ENCODE assay signal across 8 mouse cellular contexts in the genomic region with DNA sequence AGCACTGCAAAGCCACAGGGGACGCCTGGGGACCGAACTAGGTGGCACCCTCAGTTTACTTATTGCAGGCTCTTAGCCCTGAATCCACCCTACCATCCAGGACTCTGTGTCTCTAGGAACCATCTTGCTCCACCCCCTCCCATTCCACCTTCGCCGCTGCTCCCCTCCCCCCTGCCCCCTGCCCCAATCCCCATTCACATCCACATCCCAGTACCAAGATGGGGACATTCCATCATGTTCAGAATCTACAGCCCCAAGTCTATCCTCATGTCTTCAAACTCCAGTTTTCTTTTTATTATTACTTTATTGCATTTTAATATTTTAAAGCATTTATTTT. TPM values are rescaled to one million over a fixed set of nuclear protein-coding genes. Genes with fewer than 3 reads are reported as not detected.
A peak's percentile ranks its signal among the peaks of the same experiment; 100 is the strongest.
DNase-seq lines count a peak whose midpoint lies in the region; ATAC-seq and TF ChIP-seq lines count a peak whose summit lies in the region.

No protein-coding gene starts in this region.

- peak overlapping the region; percentile 59 for H3K9ac ChIP-seq in forebrain, embryonic 12.5 days
- H3K9ac ChIP-seq in limb, embryonic 12.5 days (replicated peaks) = peak overlapping the region; percentile 58
- peak overlapping the region; percentile 48; the same call in 1 of the 2 replicates for H3K9ac ChIP-seq in neural tube, embryonic 15.5 days (replicated peaks)

- peaks cover 11% of the 10 kb centered on the region for H3K4me1 ChIP-seq in forebrain, embryonic 12.5 days
- H3K4me1 ChIP-seq in limb, embryonic 12.5 days (replicated peaks) = peaks cover 9% of the 10 kb centered on the region; the same call in 1 of the 2 replicates
- H3K4me1 ChIP-seq in neural tube, embryonic 15.5 days = peaks cover 12% of the 10 kb centered on the region

- no peak for DNase-seq in layer of hippocampus, adult 2 months (ENCODE audit: low spot score in 2 of 2)
- no peak for DNase-seq in layer of hippocampus, adult 18-20 months (ENCODE audit: low spot score in 2 of 2)
- DNase-seq in adrenal gland, postnatal 10 days = no peak
- DNase-seq in adrenal gland, adult 18-20 months (ENCODE audit: low spot score in 2 of 2) = no peak
- no peak for DNase-seq in left cerebral cortex, postnatal 36 days (ENCODE audit: low spot score in 2 of 2)

- no peak for TF ChIP-seq CTCF in layer of hippocampus, adult 2 months (conservative IDR thresholded peaks at IDR 0.05)

- 4% methylated on average over 4 of the region's 4 CpGs for WGBS in forebrain, embryonic 12.5 days
- 8% methylated on average over 4 of the region's 4 CpGs for WGBS in limb, embryonic 12.5 days
- WGBS in neural tube, embryonic 15.5 days = 8% methylated on average over 4 of the region's 4 CpGs

- H3K36me3 ChIP-seq in forebrain, embryonic 12.5 days (replicated peaks) = no peaks in the 10 kb centered on the region
- no peaks in the 10 kb centered on the region for H3K36me3 ChIP-seq in limb, embryonic 12.5 days
- no peaks in the 10 kb centered on the region for H3K36me3 ChIP-seq in neural tube, embryonic 15.5 days

- H3K27ac ChIP-seq in layer of hippocampus, adult 2 months = peak overlapping the region; percentile 99
- H3K27ac ChIP-seq in forebrain, embryonic 12.5 days = peak overlapping the region; percentile 27; the same call in 1 of the 2 replicates
- H3K27ac ChIP-seq in limb, embryonic 12.5 days = no peak overlapping the region
- peak overlapping the region; percentile 29 for H3K27ac ChIP-seq in neural tube, embryonic 15.5 days (replicated peaks)

- H3K27me3 ChIP-seq in forebrain, embryonic 12.5 days = peaks cover 17% of the 10 kb centered on the region; the same call in 1 of the 2 replicates
- H3K27me3 ChIP-seq in limb, embryonic 12.5 days = peaks cover 37% of the 10 kb centered on the region
- H3K27me3 ChIP-seq in neural tube, embryonic 15.5 days (replicated peaks) = peaks cover 3% of the 10 kb centered on the region; the same call in 1 of the 2 replicates

- peak overlapping the region; percentile 76 for H3K4me2 ChIP-seq in forebrain, embryonic 12.5 days
- peak overlapping the region; percentile 84 for H3K4me2 ChIP-seq in limb, embryonic 12.5 days
- H3K4me2 ChIP-seq in neural tube, embryonic 15.5 days = peak overlapping the region; percentile 86

- ATAC-seq in forebrain, embryonic 12.5 days (ENCODE audit: low FRiP score) = no peak; the same call in 1 of the 2 replicates
- ATAC-seq in limb, embryonic 12.5 days (ENCODE audit: insufficient number of reproducible peaks, insufficient read depth, low FRiP score, low TSS enrichment, low read depth) = no peak; the same call in 1 of the 2 replicates
- no peak; the same call in 1 of the 2 replicates for ATAC-seq in neural tube, embryonic 15.5 days (ENCODE audit: low FRiP score)

- H3K9me3 ChIP-seq in forebrain, embryonic 12.5 days = no peaks in the 10 kb centered on the region
- no peaks in the 10 kb centered on the region for H3K9me3 ChIP-seq in limb, embryonic 12.5 days
- no peaks in the 10 kb centered on the region for H3K9me3 ChIP-seq in neural tube, embryonic 15.5 days (replicated peaks)

- H3K4me3 ChIP-seq in layer of hippocampus, adult 2 months = peak overlapping the region; percentile 93
- peak overlapping the region; percentile 42 for H3K4me3 ChIP-seq in forebrain, embryonic 12.5 days (replicated peaks)
- peak overlapping the region; percentile 45 for H3K4me3 ChIP-seq in limb, embryonic 12.5 days (replicated peaks)
- H3K4me3 ChIP-seq in neural tube, embryonic 15.5 days (replicated peaks) = peak overlapping the region; percentile 42

- intact Hi-C loops in left cerebral cortex, postnatal 36 days (cut with DNase I) = no loop called here

RNA-seq across cellular contexts. Expression of gene Mmd2, which starts 0.4 kb away (rescaled TPM):
- total RNA-seq in layer of hippocampus, adult 2 months (2021) = 100 to 1,000 TPM; 155 to 167 TPM
- total RNA-seq in layer of hippocampus, adult 18-20 months (2021) = 100 to 1,000 TPM; 160 to 165 TPM
- 17.7 and 20.0 TPM in 2 replicates for polyA plus RNA-seq in forebrain, embryonic 12.5 days (2016; fragmentation: Nextera tagmentation; extraction: Ambion mirVana)
- polyA plus RNA-seq in limb, embryonic 12.5 days (2016; fragmentation: Nextera tagmentation; extraction: Ambion mirVana) = 1.2 and 1.3 TPM in 2 replicates
- 57.8 and 59.2 TPM in 2 replicates for polyA plus RNA-seq in neural tube, embryonic 15.5 days (2015; fragmentation: Nextera tagmentation; extraction: Ambion mirVana)
- total RNA-seq in adrenal gland, postnatal 10 days (2021) = 10 to 100 TPM; 46.5 to 54.0 TPM
- total RNA-seq in adrenal gland, adult 18-20 months (2021) = 10 to 100 TPM; 46.2 to 55.8 TPM
- 100 to 1,000 TPM; 102 to 108 TPM for total RNA-seq in left cerebral cortex, postnatal 36 days (2021)

RNA-seq across cellular contexts. Expression of gene Wipi2, which starts 18.5 kb away (rescaled TPM):
- total RNA-seq in layer of hippocampus, adult 2 months (2021) = 100 to 1,000 TPM in 1 of 2 experiments, 10 to 100 TPM in 1; 99.8 to 102 TPM
- 100 to 1,000 TPM in 1 of 2 experiments, 10 to 100 TPM in 1; 100.0 to 107 TPM for total RNA-seq in layer of hippocampus, adult 18-20 months (2021)
- 59.7 and 60.4 TPM in 2 replicates for polyA plus RNA-seq in forebrain, embryonic 12.5 days (2016; fragmentation: Nextera tagmentation; extraction: Ambion mirVana)
- 68.3 and 69.9 TPM in 2 replicates for polyA plus RNA-seq in limb, embryonic 12.5 days (2016; fragmentation: Nextera tagmentation; extraction: Ambion mirVana)
- polyA plus RNA-seq in neural tube, embryonic 15.5 days (2015; fragmentation: Nextera tagmentation; extraction: Ambion mirVana) = 41.1 and 43.3 TPM in 2 replicates
- total RNA-seq in adrenal gland, postnatal 10 days (2021) = 100 to 1,000 TPM in 1 of 2 experiments, 10 to 100 TPM in 1; 93.6 to 102 TPM
- total RNA-seq in adrenal gland, adult 18-20 months (2021) = 100 to 1,000 TPM; 104 TPM
- 100 to 1,000 TPM; 101 to 108 TPM for total RNA-seq in left cerebral cortex, postnatal 36 days (2021)

RNA-seq across cellular contexts. Expression of gene Radil, which starts 58.1 kb away (rescaled TPM):
- 10 to 100 TPM; 13.4 to 15.7 TPM for total RNA-seq in layer of hippocampus, adult 2 months (2021)
- total RNA-seq in layer of hippocampus, adult 18-20 months (2021) = 10 to 100 TPM; 12.3 to 13.3 TPM
- polyA plus RNA-seq in forebrain, embryonic 12.5 days (2016; fragmentation: Nextera tagmentation; extraction: Ambion mirVana) = 3.2 and 3.3 TPM in 2 replicates
- 2.8 and 4.4 TPM in 2 replicates for polyA plus RNA-seq in limb, embryonic 12.5 days (2016; fragmentation: Nextera tagmentation; extraction: Ambion mirVana)
- polyA plus RNA-seq in neural tube, embryonic 15.5 days (2015; fragmentation: Nextera tagmentation; extraction: Ambion mirVana) = 19.4 and 22.0 TPM in 2 replicates
- 10 to 100 TPM in 1 of 2 experiments, 1 to 10 TPM in 1; 8.0 to 10.7 TPM for total RNA-seq in adrenal gland, postnatal 10 days (2021)
- total RNA-seq in adrenal gland, adult 18-20 months (2021) = 1 to 10 TPM; 3.4 to 5.4 TPM
- 10 to 100 TPM; 13.0 to 21.2 TPM for total RNA-seq in left cerebral cortex, postnatal 36 days (2021)

Comparison
In these comparisons a context has a peak if more than half of its experiments do, and no peak if none do; other contexts are left out.
1. H3K4me3 ChIP-seq: peak in every context shown above with its lines; median percentile 93 in layer of hippocampus, adult 2 months; 45 in limb, embryonic 12.5 days; 42 in forebrain, embryonic 12.5 days; 42 in neural tube, embryonic 15.5 days.